Mouse (Mus musculus) heart, embryonic 16.5 days (tissue): ENCODE results near the gene Pigl. TPM values are rescaled to one million over a fixed set of nuclear protein-coding genes. Genes with fewer than 3 reads are reported as not detected.

ENCODE experiments used
- polyA plus RNA-seq: library from polyadenylated mRNA; unstranded; fragments of >200 nt; fragmentation: Nextera tagmentation; extraction: Ambion mirVana; gene quantifications from 2 replicates; pipeline ENCODE4 v1.2.1, GENCODE M21; 2015

The Pigl gene
- polyA plus RNA-seq, 1 experiment from 2014 or later = 7.2 TPM

Other genes with a start within 250 kb of the Pigl start
- gene Adora2b, start 209.5 kb upstream of the Pigl start, polyA plus RNA-seq = 1.5 and 1.6 TPM in 2 replicates
- 16.6 and 20.0 TPM in 2 replicates for gene Zswim7, start 177.1 kb upstream of the Pigl start, polyA plus RNA-seq
- 18.9 and 19.7 TPM in 2 replicates for gene Ttc19, start 177.0 kb upstream of the Pigl start, polyA plus RNA-seq
- 72.0 and 106 TPM in 2 replicates for gene Ncor1, start 81 bp downstream of the Pigl start, polyA plus RNA-seq
- 18.0 and 21.4 TPM in 2 replicates for gene Cenpv, start 80.8 kb downstream of the Pigl start, polyA plus RNA-seq
- 2,482 and 2,483 TPM in 2 replicates for gene Ubb, start 92.7 kb downstream of the Pigl start, polyA plus RNA-seq
- 6.1 and 6.8 TPM in 2 replicates for gene Trpv2, start 116.0 kb downstream of the Pigl start, polyA plus RNA-seq
- 11.4 and 15.2 TPM in 2 replicates for gene Lrrc75a, start 190.1 kb downstream of the Pigl start, polyA plus RNA-seq
- 48.8 and 49.0 TPM in 2 replicates for gene Mmgt2, start 190.2 kb downstream of the Pigl start, polyA plus RNA-seq